Mouse (Mus musculus) CH12.LX (cell line): ENCODE data around the gene Klhl29. TPM values are rescaled to one million over a fixed set of nuclear protein-coding genes. Genes with fewer than 3 reads are reported as not detected.

ENCODE experiments used
- DNase-seq: peaks from one replicate; pipeline ENCODE4 v3.0.0-alpha.2; 2013; ENCODE audit errors: extremely low read depth
- H3K27ac ChIP-seq: 2 replicates; pipeline ENCODE4 v1.5.1; 2012; ENCODE audit warnings: low read depth, mild to moderate bottlenecking, control low read depth, moderate library complexity; ENCODE audit not compliant: insufficient read depth
- H3K27me3 ChIP-seq: replicated peaks from 2 replicates; pipeline ENCODE3; 2012; ENCODE audit warnings: inconsistent platforms
- H3K36me3 ChIP-seq, 2 experiments: replicated peaks in 1 of 2; 2 replicates each; pipeline versions ENCODE3 to v1.6.1; 2012; ENCODE audit warnings: inconsistent platforms in 1 of 2, low read length in 1 of 2, mild to moderate bottlenecking in 1 of 2, mixed read lengths in 1 of 2, moderate library complexity in 1 of 2; ENCODE audit not compliant: control insufficient read depth in 1 of 2, insufficient read depth in 1 of 2
- H3K4me1 ChIP-seq, 2 experiments: 2 replicates each; pipeline ENCODE4 v1.6.1; 2012; ENCODE audit warnings: inconsistent platforms in 1 of 2, moderate library complexity in 1 of 2; ENCODE audit not compliant: insufficient read depth in 2 of 2, control insufficient read depth in 1 of 2
- H3K4me2 ChIP-seq: 2 replicates; pipeline ENCODE4 v1.6.1; 2012; ENCODE audit warnings: low read depth, mild to moderate bottlenecking, control low read depth; ENCODE audit not compliant: poor library complexity, insufficient read depth, severe bottlenecking
- H3K4me3 ChIP-seq, 3 experiments: fragments of 150-350 bp in 1 of 3; sonication (generic) in 1 of 3; replicated peaks in 1 of 3; 2 replicates each; pipeline versions ENCODE3 to v1.5.1; 2011 to 2012; ENCODE audit warnings: low read depth in 2 of 3, low read length in 2 of 3, mild to moderate bottlenecking in 2 of 3, moderate library complexity in 2 of 3, control low read depth in 1 of 3, improper control_type of control experiment in 1 of 3, inconsistent platforms in 1 of 3, mixed read lengths in 1 of 3; ENCODE audit not compliant: poor library complexity in 1 of 3
- H3K79me2 ChIP-seq: replicated peaks from 2 replicates; pipeline ENCODE4 v1.6.1; 2012; ENCODE audit warnings: mild to moderate bottlenecking, moderate library complexity; ENCODE audit not compliant: control insufficient read depth, poor library complexity, insufficient read depth, severe bottlenecking; ENCODE audit errors: extremely low read depth
- H3K9ac ChIP-seq: 2 replicates; pipeline ENCODE4 v1.6.1; 2012; ENCODE audit warnings: low read depth, mild to moderate bottlenecking, control low read depth, moderate library complexity; ENCODE audit not compliant: insufficient read depth
- H3K9me3 ChIP-seq: replicated peaks from 2 replicates; pipeline ENCODE3; 2012; ENCODE audit warnings: low read length, inconsistent platforms, mixed read lengths
- E2F4 ChIP-seq: IDR thresholded peaks from 2 replicates; pipeline ENCODE4 v1.6.1; 2011; ENCODE audit warnings: low read depth, low read length, improper control_type of control experiment; ENCODE audit not compliant: insufficient replicate concordance
- EP300 ChIP-seq: IDR thresholded peaks from 2 replicates; pipeline ENCODE4 v1.6.1; 2011; ENCODE audit warnings: low read length, improper control_type of control experiment
- ETS1 ChIP-seq: conservative IDR thresholded peaks from 2 replicates; pipeline ENCODE4 v1.6.1; 2012; ENCODE audit warnings: low read depth, mild to moderate bottlenecking, inconsistent platforms, low read length, improper control_type of control experiment, moderate library complexity
- GABPA ChIP-seq: IDR thresholded peaks from 2 replicates; pipeline ENCODE4 v1.6.1; 2012; ENCODE audit warnings: low read depth, low read length, improper control_type of control experiment, inconsistent platforms; ENCODE audit not compliant: insufficient replicate concordance
- HCFC1 ChIP-seq: IDR thresholded peaks from 2 replicates; pipeline ENCODE4 v1.6.1; 2012; ENCODE audit warnings: low read depth, mild to moderate bottlenecking, inconsistent platforms, low read length, improper control_type of control experiment
- IRF4 ChIP-seq: IDR thresholded peaks from 2 replicates; pipeline ENCODE4 v1.6.1; 2014; ENCODE audit warnings: low read depth, mild to moderate bottlenecking, inconsistent platforms, low read length, improper control_type of control experiment
- JUN ChIP-seq: IDR thresholded peaks from 2 replicates; pipeline ENCODE4 v1.6.1; 2011; ENCODE audit warnings: low read depth, mild to moderate bottlenecking, low read length, improper control_type of control experiment, moderate library complexity; ENCODE audit not compliant: insufficient read depth
- JUND ChIP-seq: conservative IDR thresholded peaks from 2 replicates; pipeline ENCODE4 v1.6.1; 2011; ENCODE audit warnings: low read depth, low read length, improper control_type of control experiment
- MAFK ChIP-seq: IDR thresholded peaks from 2 replicates; pipeline ENCODE4 v1.6.1; 2011; ENCODE audit warnings: low read length, improper control_type of control experiment; ENCODE audit not compliant: insufficient replicate concordance
- MAX ChIP-seq: IDR thresholded peaks from 2 replicates; pipeline ENCODE4 v1.6.1; 2011; ENCODE audit warnings: low read length, improper control_type of control experiment
- MXI1 ChIP-seq: IDR thresholded peaks from 2 replicates; pipeline ENCODE4 v1.6.1; 2011; ENCODE audit warnings: mild to moderate bottlenecking, low read depth, low read length, improper control_type of control experiment
- MYC ChIP-seq: IDR thresholded peaks from 2 replicates; pipeline ENCODE4 v1.6.1; 2011; ENCODE audit warnings: low read depth, mild to moderate bottlenecking, improper control_type of control experiment, low read length
- NRF1 ChIP-seq: IDR thresholded peaks from 2 replicates; pipeline ENCODE4 v1.6.1; 2014; ENCODE audit warnings: low read depth, mild to moderate bottlenecking, inconsistent platforms, low read length, improper control_type of control experiment, moderate library complexity
- POLR2AphosphoS2 ChIP-seq: IDR thresholded peaks from 2 replicates; pipeline ENCODE4 v1.6.1; 2011; ENCODE audit warnings: low read depth, low read length, improper control_type of control experiment
- RAD21 ChIP-seq: IDR thresholded peaks from 2 replicates; pipeline ENCODE4 v1.6.1; 2011; ENCODE audit warnings: low read depth, mild to moderate bottlenecking, low read length, improper control_type of control experiment, moderate library complexity
- RCOR1 ChIP-seq: conservative IDR thresholded peaks from 2 replicates; pipeline ENCODE4 v1.6.1; 2012; ENCODE audit warnings: low read depth, mild to moderate bottlenecking, inconsistent platforms, low read length, improper control_type of control experiment
- SIN3A ChIP-seq: IDR thresholded peaks from 2 replicates; pipeline ENCODE4 v1.6.1; 2012; ENCODE audit warnings: low read length, improper control_type of control experiment, inconsistent platforms
- SMC3 ChIP-seq: IDR thresholded peaks from 2 replicates; pipeline ENCODE4 v1.6.1; 2011; ENCODE audit warnings: low read depth, low read length, improper control_type of control experiment
- TBP ChIP-seq: conservative IDR thresholded peaks from 2 replicates; pipeline ENCODE4 v1.6.1; 2011; ENCODE audit warnings: low read depth, low read length, improper control_type of control experiment
- USF1 ChIP-seq: IDR thresholded peaks from 2 replicates; pipeline ENCODE4 v1.6.1; 2014; ENCODE audit warnings: low read depth, mild to moderate bottlenecking, inconsistent platforms, low read length, improper control_type of control experiment
- USF2 ChIP-seq: conservative IDR thresholded peaks from 2 replicates; pipeline ENCODE4 v1.6.1; 2011; ENCODE audit warnings: low read depth, low read length, improper control_type of control experiment
- ZMIZ1 ChIP-seq: IDR thresholded peaks from 2 replicates; pipeline ENCODE4 v1.6.1; 2012; ENCODE audit warnings: low read depth, mild to moderate bottlenecking, inconsistent platforms, low read length, improper control_type of control experiment
- dilution Hi-C: fragments of 300-500 bp; cut with MboI; formaldehyde crosslinking; loops from 2 replicates; pipeline ENCODE4 v1.14.3; 2020; ENCODE audit warnings: low sequenced_read_pairs; ENCODE audit not compliant: extremely low pct_unique_long_range_greater_than_20kb, extremely low pct_ligation_motif_present
- in situ Hi-C: fragments of 300-500 bp; cut with MboI; formaldehyde crosslinking; loops from 3 replicates; pipeline ENCODE4 v1.14.3; 2019; ENCODE audit warnings: low sequenced_read_pairs, low pct_ligation_motif_present, low pct_unique_long_range_greater_than_20kb, mixed read lengths
- polyA plus RNA-seq: library from polyadenylated mRNA; unstranded; fragments of >175 nt; gene quantifications from 2 replicates; pipeline ENCODE4 v1.2.1, GENCODE M21; 2012; ENCODE audit warnings: low read depth; ENCODE audit not compliant: insufficient read length
- total RNA-seq, 2 experiments: library from RNA; depleted of rRNA; stranded (reverse); fragments of 300-350 nt in 1 of 2; fragments of >200 nt in 1 of 2; gene quantifications; 2 replicates each; pipeline ENCODE4 v1.2.3; 2012 to 2014

The Klhl29 gene
- total and polyA plus RNA-seq, 3 experiments, result 0.04 TPM; not detected in 2

GRCm38 (mm10) chr12:5223595-5223994, 151.9 kb downstream of the Klhl29 start:
- dilution Hi-C loops, result no loop called here
- H3K9me3 ChIP-seq, result no peaks in the 10 kb centered on the region
- H3K9ac ChIP-seq, result no peak overlapping the region

DNA sequence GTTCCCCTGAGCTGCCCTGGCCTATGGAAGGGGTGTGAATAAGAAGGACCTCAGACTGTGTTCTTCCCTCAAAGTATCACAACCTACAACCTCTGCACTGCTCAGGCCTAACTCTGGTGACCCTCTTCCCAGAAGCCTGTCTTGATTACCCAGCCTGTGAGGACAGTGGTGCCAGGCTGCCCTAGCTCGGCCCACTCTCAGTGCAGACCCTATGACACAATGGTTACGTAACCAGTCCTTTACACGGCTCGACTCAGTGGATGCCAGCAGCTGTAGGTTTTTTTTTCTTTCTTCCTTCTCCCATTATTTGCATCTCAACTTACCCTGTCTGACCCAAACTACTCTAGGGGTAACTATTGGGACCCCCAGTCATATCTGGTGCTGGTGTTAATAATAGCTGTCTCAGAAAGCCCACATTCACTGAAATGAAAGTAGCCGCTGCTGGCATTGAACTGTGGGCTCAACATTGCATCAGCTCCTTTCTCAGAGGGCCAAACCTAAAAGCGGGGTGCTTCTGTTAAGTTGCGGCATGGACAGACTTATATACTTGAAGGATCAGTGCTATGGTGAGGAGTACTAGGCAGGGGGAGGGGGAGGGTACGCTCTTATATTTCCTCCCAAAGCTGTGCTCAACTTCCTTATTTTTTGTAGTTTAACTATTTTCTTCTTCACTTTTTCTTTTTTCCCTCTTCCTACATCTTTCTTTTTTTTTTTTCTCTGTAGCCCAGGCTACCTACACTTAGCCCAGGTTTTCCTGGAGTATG, 152.9 kb downstream of the Klhl29 start:
- H3K9me3 ChIP-seq, result no peaks in the 10 kb centered on the region
- H3K4me2 ChIP-seq, result no peak overlapping the region
- H3K4me1 ChIP-seq, result peaks cover 0 to 27% of the 10 kb centered on the region in 2 experiments; a peak in 2 of 4 replicates
- dilution Hi-C loops, result no loop called here
- no peak overlapping the region for H3K9ac ChIP-seq
- DNase-seq, result no peak
- H3K27me3 ChIP-seq, result no peaks in the 10 kb centered on the region
- H3K27ac ChIP-seq, result no peak overlapping the region
- TF ChIP-seq JUN, result no peak
- no peak for TF ChIP-seq MAX
- no peak for TF ChIP-seq RAD21
- TF ChIP-seq MAFK, result no peak
- no peak for TF ChIP-seq USF2
- no peak for TF ChIP-seq MYC
- H3K4me3 ChIP-seq, result no peak overlapping the region
- no peaks in the 10 kb centered on the region for H3K36me3 ChIP-seq
- H3K79me2 ChIP-seq, result no peaks in the 10 kb centered on the region
- in situ Hi-C loops, result no loop called here

More at GRCm38 (mm10) chr12:5223595-5223994, 151.9 kb downstream of the Klhl29 start:
- DNase-seq, result no peak
- no peak overlapping the region for H3K4me3 ChIP-seq
- H3K36me3 ChIP-seq, result no peaks in the 10 kb centered on the region
- H3K4me1 ChIP-seq, result peaks cover 0 to 21% of the 10 kb centered on the region in 2 experiments; a peak in 2 of 4 replicates
- H3K27ac ChIP-seq, result no peak overlapping the region
- H3K79me2 ChIP-seq, result no peaks in the 10 kb centered on the region
- H3K27me3 ChIP-seq, result no peaks in the 10 kb centered on the region
- TF ChIP-seq MXI1 (no peak), HCFC1 (no peak), IRF4 (no peak), ZMIZ1 (no peak), E2F4 (no peak), NRF1 (no peak), JUND (no peak), USF1 (no peak), USF2 (no peak), GABPA (no peak), SIN3A (no peak), TBP (no peak), RCOR1 (no peak), SMC3 (no peak), ETS1 (no peak), POLR2AphosphoS2 (no peak), EP300 (no peak)
- in situ Hi-C loops, result no loop called here
- no peak overlapping the region for H3K4me2 ChIP-seq
